Mouse (Mus musculus) 416B (cell line): Measurements from ENCODE around the gene Jak1.
A peak's percentile ranks its signal among the peaks of the same experiment; 100 is the strongest.

Experiments used
- DNase-seq: peaks from one replicate; pipeline ENCODE4 v3.0.0; 2011; ENCODE audit warnings: low read depth

The Jak1 gene

DNA sequence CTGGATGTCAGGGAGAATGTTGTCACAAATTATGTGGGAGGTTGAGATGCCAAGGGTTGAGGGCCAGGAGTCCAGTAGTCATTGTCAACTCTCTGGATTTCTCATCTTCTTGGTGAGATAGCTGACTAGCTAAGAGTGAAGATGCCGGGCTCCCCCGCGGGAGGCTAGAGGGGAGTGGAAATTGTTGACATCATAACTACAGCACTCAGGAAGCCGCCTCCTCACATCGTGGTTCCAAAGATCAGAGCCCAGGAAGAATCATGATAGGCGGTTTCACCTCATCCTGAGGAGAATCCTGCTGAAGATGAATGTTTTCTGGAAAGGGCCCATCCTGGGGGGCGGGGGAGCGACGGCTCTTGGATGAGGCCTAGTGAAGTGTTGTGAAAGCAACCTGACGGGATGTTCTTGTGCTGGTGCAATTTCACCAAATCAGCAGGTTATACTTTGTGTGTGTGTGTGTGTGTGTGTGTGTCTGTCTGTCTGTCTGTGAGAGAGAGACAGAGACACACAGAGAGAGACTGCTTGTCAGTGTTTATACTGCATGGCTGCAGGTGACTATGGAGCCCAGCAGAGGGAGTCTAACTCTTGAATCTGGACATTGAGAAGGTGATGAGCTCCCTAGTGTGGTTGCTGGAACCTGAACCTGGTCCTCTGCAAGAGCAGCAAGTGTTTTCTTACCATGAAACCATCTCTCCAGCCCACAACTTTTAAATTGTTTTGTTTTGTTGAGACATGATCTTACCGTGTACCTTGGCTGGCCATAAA lies 118.0 kb downstream of the Jak1 start:
- peak; percentile 36 for DNase-seq

DNA sequence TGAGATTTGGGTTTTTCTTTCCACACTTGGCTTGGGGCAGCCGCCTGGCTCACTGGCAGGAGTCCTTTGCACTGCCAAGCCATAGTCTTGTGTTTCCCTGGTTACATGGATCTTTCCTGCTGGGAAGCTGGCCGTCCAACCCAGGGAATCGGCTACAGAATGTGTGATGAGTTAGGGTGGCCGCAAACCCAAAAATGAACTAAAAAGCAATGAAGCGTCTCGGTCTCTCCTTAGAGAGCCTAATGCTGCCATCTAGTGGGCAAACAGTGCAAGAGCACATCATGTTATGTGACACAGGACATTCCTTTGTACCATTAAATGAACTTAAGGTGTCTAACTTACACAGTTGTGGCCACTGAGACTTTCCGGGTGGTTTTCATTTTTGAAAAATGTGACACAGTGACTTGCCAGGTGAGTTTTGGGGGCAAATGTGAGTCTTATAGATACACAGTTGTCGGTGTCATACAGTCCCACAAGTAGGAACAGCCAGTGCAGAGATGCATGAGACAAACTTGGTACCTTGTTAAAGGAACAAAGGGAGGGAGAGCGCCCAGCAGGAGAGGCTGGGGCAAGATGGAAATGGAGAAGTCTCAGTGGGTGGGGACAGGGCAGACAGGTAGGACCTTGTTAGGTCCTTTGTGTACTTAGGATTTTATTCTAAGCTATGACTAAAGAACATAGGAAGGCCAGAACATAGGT lies 118.9 kb downstream of the Jak1 start:
- peak; percentile 76 for DNase-seq

DNA sequence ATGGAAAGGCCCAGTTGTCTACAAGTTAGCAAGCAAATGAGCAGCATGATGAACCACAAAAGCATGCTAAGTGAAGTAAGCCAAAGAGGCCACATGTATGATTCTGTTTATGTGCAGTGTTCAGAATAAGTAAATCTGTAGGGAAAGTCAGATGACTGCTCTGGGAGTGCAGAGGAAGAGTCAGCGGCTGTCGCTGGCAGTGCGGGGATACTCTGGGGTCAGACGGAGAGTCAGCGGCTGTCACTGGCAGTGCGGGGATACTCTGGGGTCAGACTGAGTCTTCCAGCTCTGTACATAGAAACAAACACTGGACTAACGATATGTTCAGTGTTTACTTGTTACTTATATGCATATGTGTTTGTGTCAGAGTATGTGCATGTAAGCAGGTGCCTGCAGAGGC lies 120.3 kb downstream of the Jak1 start:
- no peak for DNase-seq

DNA sequence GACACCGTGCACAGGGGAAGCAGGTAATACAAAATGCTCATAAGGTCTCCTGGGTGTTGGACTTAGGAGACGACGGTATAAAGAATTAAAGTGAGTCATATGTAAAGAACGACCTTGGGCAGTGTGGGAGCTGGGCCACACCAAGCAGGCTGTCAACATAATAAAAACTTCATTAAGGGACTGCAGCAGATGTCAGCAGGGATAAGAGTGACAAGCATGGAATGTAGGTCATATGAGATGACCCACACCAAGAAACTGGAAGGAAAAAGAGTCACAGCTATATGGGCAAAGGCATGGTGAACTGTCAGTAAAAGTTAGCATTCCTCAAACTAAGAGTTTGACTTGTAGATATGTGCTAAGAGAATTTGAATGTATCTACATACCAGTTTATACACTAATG lies 120.7 kb downstream of the Jak1 start:
- DNase-seq = no peak

DNA sequence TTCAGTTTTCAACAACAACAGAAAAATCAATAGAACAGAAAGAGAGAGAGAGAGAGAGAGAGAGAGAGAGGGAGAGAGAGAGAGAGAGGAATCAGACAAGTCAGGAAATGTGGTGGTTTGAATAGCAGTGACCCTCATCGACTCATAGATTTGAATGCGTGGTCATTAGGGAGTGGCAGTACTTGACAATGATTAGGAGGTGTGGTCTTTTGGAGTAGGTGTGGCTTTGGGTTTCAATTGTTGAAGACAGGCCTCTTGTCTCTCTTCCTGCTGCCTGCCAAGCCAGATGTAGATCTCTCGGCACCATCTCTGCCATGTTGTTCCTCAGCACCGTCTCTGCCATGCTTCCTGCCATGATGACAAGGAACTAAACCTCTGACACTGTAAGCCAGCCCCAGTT lies 121.2 kb downstream of the Jak1 start:
- DNase-seq = no peak

DNA sequence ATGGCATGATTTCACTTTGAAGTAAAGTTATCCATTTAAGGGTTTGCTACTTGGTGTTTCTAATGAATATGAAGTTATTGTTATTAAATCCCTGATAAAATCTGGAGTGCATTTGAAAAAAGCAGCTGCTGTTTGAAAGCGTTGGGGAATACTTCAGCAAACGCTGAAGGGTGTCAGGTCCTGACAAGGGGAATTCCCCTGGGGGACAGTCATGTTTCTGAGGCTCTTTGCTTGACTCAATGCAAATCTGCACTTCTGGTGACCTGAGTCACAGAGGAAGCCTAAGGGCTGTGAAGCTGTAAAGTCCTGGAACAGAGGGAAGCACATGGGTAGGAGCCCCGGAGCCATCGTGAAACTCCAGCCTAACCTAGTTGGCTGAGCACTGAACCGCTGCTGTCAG lies 123.3 kb downstream of the Jak1 start:
- DNase-seq = no peak

DNA sequence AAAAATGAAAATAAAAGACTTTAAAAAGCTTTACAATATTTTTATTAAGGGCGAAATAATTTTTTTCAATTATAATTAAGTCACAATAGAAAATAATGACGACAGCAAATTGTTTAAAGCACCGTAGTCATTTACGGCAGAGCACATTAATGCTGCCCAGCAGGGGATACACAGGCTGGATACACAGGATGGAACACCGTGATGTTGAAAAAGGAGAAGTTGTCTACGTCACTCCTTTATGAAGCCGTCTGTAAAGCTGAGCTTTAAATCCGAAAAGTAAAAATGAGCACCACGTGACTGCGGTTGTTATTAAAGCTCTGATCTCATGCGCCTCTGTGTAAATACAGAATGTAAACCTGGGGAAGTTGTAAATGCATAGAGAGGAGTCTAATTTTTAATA lies 127.1 kb downstream of the Jak1 start:
- DNase-seq = no peak

DNA sequence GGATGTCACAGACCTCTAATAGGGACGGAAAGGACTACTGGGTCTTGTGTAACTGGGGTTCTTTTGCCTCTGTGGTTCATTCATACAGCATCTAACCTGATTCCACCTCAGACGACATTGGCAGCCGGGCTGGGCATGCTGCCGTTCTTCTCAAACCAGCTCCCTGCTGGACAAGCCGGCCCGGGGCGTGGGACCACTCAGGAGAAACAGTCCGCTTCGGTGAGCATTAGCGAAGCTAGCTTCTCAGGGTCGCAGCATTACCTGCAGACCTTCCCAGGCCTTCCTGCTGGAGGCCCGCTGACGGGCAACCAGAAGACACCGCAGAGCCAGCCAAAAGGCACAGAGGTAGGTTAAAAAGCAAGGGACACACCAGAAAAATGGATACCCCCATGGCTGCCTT lies 129.2 kb downstream of the Jak1 start:
- no peak for DNase-seq

DNA sequence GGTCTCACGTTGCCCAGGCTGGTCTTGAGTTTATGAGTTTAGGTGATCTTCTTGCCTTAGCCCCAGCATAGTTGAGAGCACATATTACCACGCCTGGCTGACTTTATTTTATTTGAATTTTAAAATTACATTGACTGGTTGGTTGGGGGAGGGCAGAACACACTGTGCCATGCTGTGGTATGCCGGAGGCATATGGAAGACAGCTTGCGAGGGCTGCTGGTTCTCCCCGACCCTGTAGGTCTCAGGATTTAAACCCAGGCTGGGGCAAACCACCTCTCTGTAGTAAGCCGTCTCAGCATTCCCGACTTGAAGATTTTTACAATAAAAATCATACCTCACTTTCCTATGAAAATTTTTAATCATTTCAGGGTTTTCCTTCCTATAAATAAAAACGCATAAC lies 130.1 kb downstream of the Jak1 start:
- DNase-seq = no peak

DNA sequence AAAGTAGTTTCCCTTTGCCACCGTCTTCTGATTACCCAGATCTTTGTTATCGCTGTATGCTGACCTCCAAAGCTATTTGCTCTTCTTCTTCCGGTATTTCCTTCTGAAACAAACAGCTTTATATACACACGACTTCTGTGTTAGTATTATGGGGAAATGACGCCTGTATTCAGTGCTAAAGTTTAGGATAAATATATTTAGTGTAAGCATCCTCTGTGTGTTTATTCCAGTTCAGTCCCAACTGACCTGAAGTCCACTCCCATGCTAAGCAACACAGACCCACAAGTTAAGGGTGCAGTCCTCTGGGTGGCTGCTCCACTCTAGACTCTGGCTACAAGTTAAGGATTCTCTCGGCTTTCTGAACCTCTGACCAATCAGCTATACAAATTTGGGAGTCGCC lies 144.1 kb downstream of the Jak1 start:
- no peak for DNase-seq

DNA sequence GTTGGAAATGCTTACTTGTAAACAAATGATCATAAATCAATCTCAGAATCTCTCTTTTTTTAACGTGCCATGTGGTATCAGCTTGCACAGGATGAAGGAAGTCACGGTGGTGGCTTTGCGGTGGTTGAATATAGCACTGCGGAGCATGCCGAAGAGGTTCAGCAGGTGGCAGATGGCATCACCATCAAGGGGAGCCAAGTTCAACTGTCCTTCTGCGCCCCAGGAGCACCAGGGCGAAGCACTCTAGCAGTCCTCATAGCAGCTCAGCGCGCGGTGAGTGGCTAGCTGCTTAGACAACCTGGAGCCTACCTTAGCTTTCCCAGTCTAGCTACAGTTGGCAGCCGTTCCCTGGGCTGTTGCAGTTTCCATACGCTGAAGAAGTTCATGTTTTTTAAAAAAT lies 158.0 kb downstream of the Jak1 start:
- no peak for DNase-seq
